14 mouse cellular contexts compared by ENCODE assay signal in the genomic region with DNA sequence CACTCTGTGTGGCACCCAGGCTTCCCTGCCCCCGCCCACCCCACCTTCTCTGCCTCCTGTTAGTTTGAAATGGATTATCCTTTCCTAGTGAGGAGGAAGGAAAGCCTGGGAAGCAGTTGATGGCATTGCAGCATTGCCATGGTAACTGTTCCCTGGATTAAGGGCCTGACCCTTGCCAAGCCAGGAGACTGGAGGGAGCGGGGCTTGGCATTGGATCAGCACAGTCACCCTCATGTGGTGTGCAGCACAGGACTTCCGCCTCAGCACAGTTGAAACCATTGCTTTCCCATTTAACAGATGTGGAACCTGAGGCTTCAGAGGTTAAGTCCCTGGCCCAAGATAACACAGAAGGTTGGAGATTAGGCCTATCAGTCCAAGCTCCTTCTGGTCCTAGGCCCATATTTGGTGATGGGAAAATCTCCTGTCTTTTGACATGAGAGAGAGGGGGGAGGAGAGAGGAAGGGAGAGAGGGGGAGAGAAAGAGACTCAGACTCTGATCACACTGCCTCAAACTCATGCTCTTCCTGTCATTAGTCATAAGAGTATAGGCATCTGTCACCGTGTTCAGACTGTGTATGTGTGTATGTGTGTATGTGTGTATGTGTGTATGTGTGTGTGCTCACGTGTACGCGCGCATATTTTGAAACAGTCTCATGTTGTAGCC. TPM values are rescaled to one million over a fixed set of nuclear protein-coding genes. Genes with fewer than 3 reads are reported as not detected.
DNase-seq lines count a peak whose midpoint lies in the region; ATAC-seq and TF ChIP-seq lines count a peak whose summit lies in the region.
"Had no signal": no experiment of that assay in that cellular context is flagged by ENCODE, and none has a peak within 500 bp of the region (broad histone marks: within the 10 kb centered on the region; RNA-seq: fewer than 3 reads in every experiment).

No protein-coding gene starts in this region.

- whole genome bisulfite sequencing in heart, adult 2 months: 79% methylated on average over 8 of the region's 8 CpGs
- 84% methylated on average over 8 of the region's 8 CpGs for WGBS in lung, postnatal 0 days
- 80% methylated on average over 8 of the region's 8 CpGs for WGBS in macrophage (ENCODE audit: missing documents)

- no peaks in the 10 kb centered on the region; the same call in 1 of the 2 replicates for H3K79me2 ChIP-seq in heart, adult 2 months (replicated peaks; ENCODE audit: control insufficient read depth, insufficient read depth, low read length)
- H3K79me2 ChIP-seq in macrophage (ENCODE audit: inconsistent target): peaks cover 100% of the 10 kb centered on the region

- H3K4me1 ChIP-seq in heart, adult 2 months (ENCODE audit: control insufficient read depth, insufficient read depth, low read length): peaks cover 53% of the 10 kb centered on the region
- H3K4me1 ChIP-seq in lung, postnatal 0 days (ENCODE audit: insufficient read depth, low read depth, low read length): peaks cover 13% of the 10 kb centered on the region
- peaks cover 79% of the 10 kb centered on the region for H3K4me1 ChIP-seq in bone marrow macrophage, adult 2 months (ENCODE audit: control insufficient read depth, insufficient read depth, low read length)

- H3K36me3 ChIP-seq in heart, adult 2 months (ENCODE audit: control insufficient read depth, insufficient read depth, low read length): peaks cover 28% of the 10 kb centered on the region
- peaks cover 23% of the 10 kb centered on the region; the same call in 1 of the 2 replicates for H3K36me3 ChIP-seq in lung, postnatal 0 days (ENCODE audit: insufficient read depth, low read length)
- peaks cover 9% of the 10 kb centered on the region; the same call in 1 of the 2 replicates for H3K36me3 ChIP-seq in macrophage (ENCODE audit: inconsistent target)

- H3K27ac ChIP-seq in heart, adult 2 months: peak overlapping the region; percentile 71
- H3K27ac ChIP-seq in lung, postnatal 0 days (ENCODE audit: low read length): 0 out of 2 replicates have a peak overlapping the region, but pooled peaks have one; percentile 9
- H3K27ac ChIP-seq in bone marrow macrophage, adult 2 months (ENCODE audit: insufficient read depth, low read depth, low read length): peak overlapping the region; percentile 33
- peak overlapping the region; percentile 60 for H3K27ac ChIP-seq in macrophage
- H3K27ac ChIP-seq: hindbrain, embryonic 15.5 days had no signal

- no peak for TF ChIP-seq EP300 in heart, adult 2 months (IDR thresholded peaks at IDR 0.05; ENCODE audit: insufficient read depth, low read depth, low read length)
- TF ChIP-seq EP300 in lung, postnatal 0 days (IDR thresholded peaks at IDR 0.05): no peak

- no peaks in the 10 kb centered on the region for H3K9me3 ChIP-seq in lung, postnatal 0 days (ENCODE audit: low read length)
- H3K9me3 ChIP-seq: G1E; hindbrain, embryonic 15.5 days; lung, embryonic 15.5 days had no signal

- H3K9ac ChIP-seq in heart, adult 2 months (ENCODE audit: low read depth, low read length): no peak overlapping the region
- H3K9ac ChIP-seq in lung, postnatal 0 days (replicated peaks; ENCODE audit: low read depth): no peak overlapping the region
- H3K9ac ChIP-seq: hindbrain, embryonic 15.5 days; lung, embryonic 15.5 days had no signal

- H3K27me3 ChIP-seq in heart, adult 2 months (ENCODE audit: control insufficient read depth, insufficient read depth, low read length): no peaks in the 10 kb centered on the region
- no peaks in the 10 kb centered on the region for H3K27me3 ChIP-seq in lung, postnatal 0 days (replicated peaks; ENCODE audit: insufficient read depth, low read length)
- H3K27me3 ChIP-seq: hindbrain, embryonic 15.5 days; lung, embryonic 15.5 days had no signal

- DNase-seq in heart, adult 2 months: no peak
- no peak for DNase-seq in heart, adult 18-20 months
- no peak for DNase-seq in lung, postnatal 0 days (ENCODE audit: low spot score)
- no peak for DNase-seq in lung, postnatal 25 days (ENCODE audit: low spot score)
- no peak for DNase-seq in ovary, postnatal 14 days (ENCODE audit: low spot score)
- DNase-seq: spleen, adult 18-20 months had no signal

- no peak for ATAC-seq in lung, postnatal 0 days
- ATAC-seq in megakaryocyte progenitor cell, adult 5-6 weeks (replicated peaks; ENCODE audit: poor library complexity): no peak

- TF ChIP-seq CTCF in heart, adult 2 months (IDR thresholded peaks at IDR 0.05): no peak
- TF ChIP-seq CTCF in lung, postnatal 0 days (IDR thresholded peaks at IDR 0.05): no peak
- TF ChIP-seq CTCF in bone marrow macrophage, adult 2 months (IDR thresholded peaks at IDR 0.05; ENCODE audit: low read depth, low read length): no peak

- no peak for TF ChIP-seq POLR2A in heart, adult 2 months (IDR thresholded peaks at IDR 0.05; ENCODE audit: insufficient read depth, low read depth, low read length)
- TF ChIP-seq POLR2A in bone marrow macrophage, adult 2 months (IDR thresholded peaks at IDR 0.05; ENCODE audit: borderline replicate concordance, low read depth, low read length): no peak

- intact Hi-C loops in heart, adult 2 months (cut with DNase I): loop anchor here (2.0 kb wide), 1 partner anchor 15 kb away; no protein-coding TSS in a partner anchor

- no peak overlapping the region for H3K4me3 ChIP-seq in heart, adult 2 months
- no peak overlapping the region for H3K4me3 ChIP-seq in lung, postnatal 0 days (ENCODE audit: low read depth, low read length)
- H3K4me3 ChIP-seq in bone marrow macrophage, adult 2 months (ENCODE audit: insufficient read depth, low read length): no peak overlapping the region
- H3K4me3 ChIP-seq in macrophage (ENCODE audit: inconsistent target): no peak overlapping the region
- H3K4me3 ChIP-seq: hindbrain, embryonic 15.5 days; lung, embryonic 15.5 days had no signal

- H3K4me2 ChIP-seq in lung, postnatal 0 days (replicated peaks; ENCODE audit: low read depth, low read length): no peak overlapping the region
- H3K4me2 ChIP-seq: hindbrain, embryonic 15.5 days; lung, embryonic 15.5 days had no signal

RNA-seq across cellular contexts. Expression of a gene that starts 19.0 kb away (rescaled TPM):
- total RNA-seq in heart, adult 2 months (2021): 1 to 10 TPM in 1 of 2 experiments, under 1 TPM in 1; 0.64 to 1.6 TPM
- 2.3 and 2.7 TPM in 2 replicates for polyA plus RNA-seq in heart, adult 2 months (2012; rRNA removed)
- total RNA-seq in heart, adult 18-20 months (2021): under 1 TPM; 0.51 to 0.55 TPM
- polyA plus RNA-seq in lung, postnatal 0 days (2015; fragmentation: Nextera tagmentation; extraction: Ambion mirVana): 1.3 and 1.5 TPM in 2 replicates
- 1.8 and 2.4 TPM in 2 replicates for polyA plus RNA-seq in bone marrow macrophage, adult 2 months (2012; ENCODE audit: insufficient read depth, insufficient read length, missing spikeins)
- total RNA-seq in macrophage (2018; cell fraction: chromatin; rRNA removed): 1 to 10 TPM in 5 of 26 experiments, under 1 TPM in 9, not detected in 12; 0.37 to 2.5 (median 0.74) TPM
- 1 to 10 TPM in 7 of 26 experiments, under 1 TPM in 19; 0.44 to 1.3 (median 0.86) TPM for total RNA-seq in macrophage (2018; cell fraction: cytosol; rRNA removed)
- total RNA-seq in macrophage (2018; cell fraction: nucleus; rRNA removed): 1 to 10 TPM in 6 of 26 experiments, under 1 TPM in 13, not detected in 7; 0.23 to 3.6 (median 0.78) TPM
- 0.68 to 1.1 TPM (median 0.72 TPM) in 3 replicates for polyA plus RNA-seq in macrophage (2018)
- 2.1 and 3.8 TPM in 2 replicates for total RNA-seq in megakaryocyte progenitor cell, adult 5-6 weeks (2015)
- total RNA-seq in megakaryocyte progenitor cell, adult 5-6 weeks (2017): 0.17 TPM in 2 replicates
- total RNA-seq: monocyte, adult 5-6 weeks had no signal
- polyA plus RNA-seq: G1E had no signal

RNA-seq across cellular contexts. Expression of a gene that starts 22.7 kb away (rescaled TPM):
- 10 to 100 TPM; 28.2 to 31.6 TPM for total RNA-seq in heart, adult 2 months (2021)
- 31.1 and 38.5 TPM in 2 replicates for polyA plus RNA-seq in heart, adult 2 months (2012; rRNA removed)
- 10 to 100 TPM; 34.9 to 36.6 TPM for total RNA-seq in heart, adult 18-20 months (2021)
- polyA plus RNA-seq in lung, postnatal 0 days (2015; fragmentation: Nextera tagmentation; extraction: Ambion mirVana): 96.4 and 107 TPM in 2 replicates
- polyA plus RNA-seq in bone marrow macrophage, adult 2 months (2012; ENCODE audit: insufficient read depth, insufficient read length, missing spikeins): 194 and 201 TPM in 2 replicates
- total RNA-seq in macrophage (2018; cell fraction: chromatin; rRNA removed): 100 to 1,000 TPM in 24 of 26 experiments, 10 to 100 TPM in 2; 72.2 to 414 (median 208) TPM
- 100 to 1,000 TPM; 171 to 234 (median 210) TPM for total RNA-seq in macrophage (2018; cell fraction: cytosol; rRNA removed)
- 100 to 1,000 TPM in 25 of 26 experiments, 10 to 100 TPM in 1; 82.4 to 238 (median 191) TPM for total RNA-seq in macrophage (2018; cell fraction: nucleus; rRNA removed)
- 151 to 499 TPM (median 254 TPM) in 3 replicates for polyA plus RNA-seq in macrophage (2018)
- 40.1 and 47.2 TPM in 2 replicates for total RNA-seq in megakaryocyte progenitor cell, adult 5-6 weeks (2015)
- total RNA-seq in megakaryocyte progenitor cell, adult 5-6 weeks (2017): 139 and 201 TPM in 2 replicates

RNA-seq across cellular contexts. Expression of a gene that starts 39.3 kb away (rescaled TPM):
- total RNA-seq in heart, adult 2 months (2021): 100 to 1,000 TPM; 509 to 574 TPM
- polyA plus RNA-seq in heart, adult 2 months (2012; rRNA removed): 103 and 140 TPM in 2 replicates
- total RNA-seq in heart, adult 18-20 months (2021): 100 to 1,000 TPM; 505 to 584 TPM
- 464 and 478 TPM in 2 replicates for polyA plus RNA-seq in lung, postnatal 0 days (2015; fragmentation: Nextera tagmentation; extraction: Ambion mirVana)
- 854 and 1,184 TPM in 2 replicates for polyA plus RNA-seq in bone marrow macrophage, adult 2 months (2012; ENCODE audit: insufficient read depth, insufficient read length, missing spikeins)
- 100 to 1,000 TPM; 108 to 477 (median 140) TPM for total RNA-seq in macrophage (2018; cell fraction: chromatin; rRNA removed)
- total RNA-seq in macrophage (2018; cell fraction: cytosol; rRNA removed): 1,000 to 10,000 TPM in 6 of 26 experiments, 100 to 1,000 TPM in 20; 449 to 1,138 (median 724) TPM
- total RNA-seq in macrophage (2018; cell fraction: nucleus; rRNA removed): 100 to 1,000 TPM; 131 to 371 (median 177) TPM
- 992 to 1,238 TPM (median 1,231 TPM) in 3 replicates for polyA plus RNA-seq in macrophage (2018)
- 1,765 and 1,897 TPM in 2 replicates for total RNA-seq in megakaryocyte progenitor cell, adult 5-6 weeks (2015)
- 1,416 and 1,747 TPM in 2 replicates for total RNA-seq in megakaryocyte progenitor cell, adult 5-6 weeks (2017)

RNA-seq across cellular contexts. Expression of a gene that starts 45.8 kb away (rescaled TPM):
- not detected for total RNA-seq in heart, adult 2 months (2021)
- polyA plus RNA-seq in heart, adult 2 months (2012; rRNA removed): 0.20 TPM in 1 of 2 replicates, not detected in the other
- total RNA-seq in heart, adult 18-20 months (2021): not detected
- not detected in 2 replicates for polyA plus RNA-seq in lung, postnatal 0 days (2015; fragmentation: Nextera tagmentation; extraction: Ambion mirVana)
- polyA plus RNA-seq in bone marrow macrophage, adult 2 months (2012; ENCODE audit: insufficient read depth, insufficient read length, missing spikeins): not detected in 2 replicates
- 1 to 10 TPM in 8 of 26 experiments, not detected in 18; 1.5 to 2.2 (median 2.0) TPM for total RNA-seq in macrophage (2018; cell fraction: chromatin; rRNA removed)
- not detected for total RNA-seq in macrophage (2018; cell fraction: cytosol; rRNA removed)
- total RNA-seq in macrophage (2018; cell fraction: nucleus; rRNA removed): 1 to 10 TPM in 3 of 26 experiments, not detected in 23; 1.2 to 1.8 (median 1.4) TPM
- polyA plus RNA-seq in macrophage (2018): not detected in 3 replicates
- total RNA-seq in megakaryocyte progenitor cell, adult 5-6 weeks (2015): 0.64 TPM in 1 of 2 replicates, not detected in the other
- 0.30 TPM in 1 of 2 replicates, not detected in the other for total RNA-seq in megakaryocyte progenitor cell, adult 5-6 weeks (2017)
- total RNA-seq: gastrocnemius, postnatal 10 days; monocyte, adult 5-6 weeks had no signal

RNA-seq across cellular contexts. Expression of a gene that starts 55.2 kb away (rescaled TPM):
- total RNA-seq in heart, adult 2 months (2021): 1 to 10 TPM; 7.6 to 7.9 TPM
- polyA plus RNA-seq in heart, adult 2 months (2012; rRNA removed): 6.0 and 8.7 TPM in 2 replicates
- total RNA-seq in heart, adult 18-20 months (2021): 1 to 10 TPM; 6.4 to 8.4 TPM
- polyA plus RNA-seq in lung, postnatal 0 days (2015; fragmentation: Nextera tagmentation; extraction: Ambion mirVana): 12.7 and 13.2 TPM in 2 replicates
- polyA plus RNA-seq in bone marrow macrophage, adult 2 months (2012; ENCODE audit: insufficient read depth, insufficient read length, missing spikeins): 19.1 and 19.8 TPM in 2 replicates
- total RNA-seq in macrophage (2018; cell fraction: chromatin; rRNA removed): 10 to 100 TPM; 37.3 to 76.4 (median 49.9) TPM
- 10 to 100 TPM; 18.8 to 25.0 (median 21.2) TPM for total RNA-seq in macrophage (2018; cell fraction: cytosol; rRNA removed)
- 10 to 100 TPM; 24.8 to 40.9 (median 32.6) TPM for total RNA-seq in macrophage (2018; cell fraction: nucleus; rRNA removed)
- polyA plus RNA-seq in macrophage (2018): 16.4 to 22.4 TPM (median 16.9 TPM) in 3 replicates
- 8.8 and 9.3 TPM in 2 replicates for total RNA-seq in megakaryocyte progenitor cell, adult 5-6 weeks (2015)
- total RNA-seq in megakaryocyte progenitor cell, adult 5-6 weeks (2017): 16.7 and 19.2 TPM in 2 replicates

Comparison
In these comparisons a context has a peak if more than half of its experiments do, and no peak if none do; other contexts are left out.
1. H3K27ac ChIP-seq: peak in every context shown above with its lines; median percentile 71 in heart, adult 2 months; 60 in macrophage; 33 in bone marrow macrophage, adult 2 months; 9 in lung, postnatal 0 days.